Mouse (Mus musculus) kidney, adult 2 months (tissue): ENCODE measurements around the gene Pgs1. TPM values are rescaled to one million over a fixed set of nuclear protein-coding genes. Genes with fewer than 3 reads are reported as not detected.

ENCODE experiments used
- DNase-seq: peaks from one replicate; pipeline ENCODE4 v3.0.0; 2021
- H3K27ac ChIP-seq: fragments of 200-500 bp; 2 replicates; pipeline ENCODE4 v1.5.1; 2012; ENCODE audit warnings: low read depth, low read length, control low read depth, inconsistent platforms; ENCODE audit not compliant: insufficient read depth
- H3K27me3 ChIP-seq: fragments of 200-500 bp; replicated peaks from 2 replicates; pipeline ENCODE4 v1.6.1; 2012; ENCODE audit warnings: mild to moderate bottlenecking, moderate library complexity, low read length, inconsistent platforms; ENCODE audit not compliant: control insufficient read depth, insufficient read depth
- H3K36me3 ChIP-seq: fragments of 200-500 bp; 2 replicates; pipeline ENCODE4 v1.6.1; 2012; ENCODE audit warnings: mild to moderate bottlenecking, moderate library complexity, low read length, inconsistent platforms; ENCODE audit not compliant: control insufficient read depth, insufficient read depth
- H3K4me1 ChIP-seq: fragments of 200-500 bp; 2 replicates; pipeline ENCODE4 v1.6.1; 2011; ENCODE audit warnings: low read length; ENCODE audit not compliant: control insufficient read depth, insufficient read depth
- H3K4me3 ChIP-seq: fragments of 200-500 bp; 2 replicates; pipeline ENCODE4 v1.5.1; 2011; ENCODE audit warnings: mild to moderate bottlenecking, low read depth, low read length, control low read depth; ENCODE audit not compliant: insufficient read depth
- CTCF ChIP-seq: fragments of 200-500 bp; conservative IDR thresholded peaks from 2 replicates; pipeline ENCODE4 v1.5.1; 2011; ENCODE audit warnings: low read depth, mild to moderate bottlenecking, control low read depth, low read length, moderate library complexity, mixed read lengths; ENCODE audit not compliant: insufficient read depth, insufficient read length
- POLR2A ChIP-seq: fragments of 200-500 bp; IDR thresholded peaks from one replicate; pipeline ENCODE4 v1.6.1; 2011; ENCODE audit warnings: low read depth, low read length, control low read depth
- WGBS: fragments of 180-500 bp; shearing (Covaris S2); methylation state at CpG from one replicate; pipeline ENCODE4 v1.1.7; 2018; 5-methylcytosine and 5-hydroxymethylcytosine counted together
- polyA plus RNA-seq: library from polyadenylated mRNA; depleted of rRNA; stranded (reverse); fragments of >200 nt; gene quantifications from 2 replicates; pipeline ENCODE4 v1.2.3, GENCODE M21; 2012

The Pgs1 gene
- polyA plus RNA-seq, 1 experiment: 29.7 TPM

DNA sequence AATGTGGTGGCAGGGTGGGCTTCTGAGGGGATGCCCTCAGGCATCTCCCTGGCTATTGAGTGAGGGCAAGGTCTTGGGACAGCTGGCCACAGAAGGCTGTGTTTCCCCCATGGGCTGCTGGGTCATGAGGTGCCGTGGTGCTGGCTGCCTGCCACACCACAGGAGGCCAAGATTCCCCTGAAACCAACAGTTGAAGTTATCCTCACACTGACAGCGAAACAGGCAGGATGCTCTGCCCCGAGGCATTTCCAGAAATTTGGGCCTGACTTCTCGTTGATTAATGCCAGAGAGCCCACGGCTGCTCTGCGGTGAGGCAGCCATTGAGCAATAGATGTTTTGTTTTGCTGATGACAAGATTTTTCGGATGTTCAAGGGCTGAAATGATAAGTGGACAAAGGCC is 6.7 kb upstream of the Pgs1 start:
- Histone ChIP-seq H3K36me3 (no peaks in the 10 kb centered on the region), H3K27me3 (no peaks in the 10 kb centered on the region), H3K4me1 (peaks cover 5% of the 10 kb centered on the region; the same call in 1 of the 2 replicates), H3K4me3 (no peak overlapping the region), H3K27ac (no peak overlapping the region)
- peak; percentile 43 for DNase-seq
- TF ChIP-seq CTCF (no peak), POLR2A (no peak)
- WGBS: 45% methylated on average over 7 of the region's 7 CpGs

DNA sequence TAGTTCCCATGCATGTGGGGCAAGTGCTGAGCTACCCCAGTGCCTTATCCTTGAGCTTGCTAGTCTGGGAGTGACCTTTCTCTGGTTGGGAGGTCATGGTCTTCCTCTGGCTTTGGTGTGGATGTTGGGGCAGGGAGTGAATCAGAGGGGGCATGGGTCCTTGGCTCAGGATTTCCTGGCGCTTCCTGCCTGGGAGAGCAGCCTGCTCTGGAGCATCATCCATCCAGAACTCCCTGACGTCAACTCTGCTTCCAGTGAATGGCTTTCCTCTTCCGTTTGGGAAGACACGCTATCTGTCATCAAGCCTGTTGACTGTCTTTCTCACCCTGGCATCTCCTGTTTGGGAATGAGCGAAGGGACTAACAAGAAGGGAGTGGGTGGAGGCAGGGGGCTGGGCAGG is 3.7 kb upstream of the Pgs1 start:
- WGBS: 62% methylated on average over 5 of the region's 5 CpGs
- Histone ChIP-seq H3K27me3 (no peaks in the 10 kb centered on the region), H3K36me3 (no peaks in the 10 kb centered on the region), H3K4me1 (0 out of 2 replicates have a peak, but pooled peaks cover 3% of the 10 kb centered on the region), H3K27ac (0 out of 2 replicates have a peak overlapping the region, but pooled peaks have one; percentile 7), H3K4me3 (no peak overlapping the region)
- TF ChIP-seq CTCF (no peak), POLR2A (no peak)
- peak; percentile 72 for DNase-seq

DNA sequence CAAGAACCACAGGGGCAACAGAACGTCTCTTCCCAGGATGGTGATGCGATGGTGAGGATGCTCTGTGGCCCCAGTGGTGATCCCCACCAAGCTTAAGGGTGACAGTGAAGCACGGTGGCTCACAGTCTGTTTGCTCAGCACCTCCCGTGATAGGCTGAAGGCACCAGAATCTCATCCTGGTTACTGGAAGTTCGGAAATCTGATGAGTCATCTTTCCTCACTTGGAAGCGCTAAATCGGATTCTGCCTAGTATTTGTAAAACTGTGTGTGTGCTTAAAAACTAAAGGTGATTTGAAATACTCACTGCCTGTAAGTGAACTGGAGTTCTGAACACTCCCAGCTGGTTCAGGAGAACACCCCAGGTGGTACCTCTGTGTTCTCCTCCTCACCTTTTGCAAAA is 2.3 kb upstream of the Pgs1 start:
- no peaks in the 10 kb centered on the region for H3K27me3 ChIP-seq
- no peak for DNase-seq
- H3K4me3 ChIP-seq: no peak overlapping the region
- WGBS: 62% methylated on average over 7 of the region's 7 CpGs
- no peaks in the 10 kb centered on the region for H3K36me3 ChIP-seq
- H3K27ac ChIP-seq: no peak overlapping the region
- H3K4me1 ChIP-seq: peaks cover 15% of the 10 kb centered on the region; the same call in 1 of the 2 replicates
- no peak for TF ChIP-seq CTCF
- TF ChIP-seq POLR2A: no peak

DNA sequence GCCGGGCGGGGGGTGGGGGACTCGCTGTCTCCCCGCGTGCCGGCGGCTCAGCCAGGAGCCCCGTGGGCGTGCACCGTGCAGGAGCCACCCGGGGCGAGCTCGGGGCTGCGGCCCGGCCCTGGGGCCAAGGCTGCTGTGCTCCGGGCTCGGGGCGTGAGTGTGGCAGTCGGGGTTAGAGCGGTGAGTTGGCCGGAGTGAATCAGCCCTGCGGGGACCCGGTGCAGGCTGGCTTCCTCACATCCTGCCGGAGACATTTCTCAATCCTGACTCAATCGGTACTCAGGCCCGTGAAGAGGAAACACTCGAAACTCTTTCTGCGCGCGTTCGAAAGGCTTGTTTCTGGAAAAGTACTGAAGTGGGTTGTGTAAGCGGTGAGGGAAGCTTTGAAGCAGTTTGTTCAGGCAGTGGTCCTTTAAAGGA is 950 bp downstream of the Pgs1 start:
- Histone ChIP-seq H3K36me3 (no peaks in the 10 kb centered on the region), H3K4me1 (peaks cover 20% of the 10 kb centered on the region; the same call in 1 of the 2 replicates), H3K4me3 (peak overlapping the region; percentile 95), H3K27me3 (no peaks in the 10 kb centered on the region), H3K27ac (peak overlapping the region; percentile 28; the same call in 1 of the 2 replicates)
- TF ChIP-seq CTCF: no peak
- TF ChIP-seq POLR2A: no peak
- DNase-seq: peak; percentile 42
- under 1% methylated on average over 32 of the region's 32 CpGs for WGBS

DNA sequence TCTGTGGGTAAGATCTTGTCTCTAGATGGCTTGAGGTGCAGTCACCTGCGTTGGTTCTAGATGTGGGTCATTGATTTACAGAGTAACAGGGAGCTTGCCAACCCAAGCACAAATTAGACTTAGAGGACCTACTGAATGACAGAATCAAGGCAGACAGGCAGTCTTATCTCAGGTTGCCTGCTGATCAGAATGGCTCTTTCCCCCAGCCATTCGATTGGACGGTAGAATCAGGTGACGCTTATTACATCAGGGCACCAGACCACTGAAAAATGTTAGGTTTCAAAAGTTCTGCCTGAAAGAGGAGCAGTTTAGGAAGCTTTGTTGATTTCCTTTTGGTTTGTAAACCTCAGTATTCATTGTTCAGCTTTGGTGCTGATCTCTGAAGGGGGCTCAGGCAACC is 1.9 kb downstream of the Pgs1 start:
- peak; percentile 77 for DNase-seq
- TF ChIP-seq CTCF (no peak), POLR2A (no peak)
- H3K27ac ChIP-seq: peak overlapping the region; percentile 29; the same call in 1 of the 2 replicates
- no peaks in the 10 kb centered on the region for H3K36me3 ChIP-seq
- 56% methylated on average over 4 of the region's 4 CpGs for WGBS
- H3K27me3 ChIP-seq: no peaks in the 10 kb centered on the region
- peaks cover 27% of the 10 kb centered on the region for H3K4me1 ChIP-seq
- H3K4me3 ChIP-seq: peak overlapping the region; percentile 95

DNA sequence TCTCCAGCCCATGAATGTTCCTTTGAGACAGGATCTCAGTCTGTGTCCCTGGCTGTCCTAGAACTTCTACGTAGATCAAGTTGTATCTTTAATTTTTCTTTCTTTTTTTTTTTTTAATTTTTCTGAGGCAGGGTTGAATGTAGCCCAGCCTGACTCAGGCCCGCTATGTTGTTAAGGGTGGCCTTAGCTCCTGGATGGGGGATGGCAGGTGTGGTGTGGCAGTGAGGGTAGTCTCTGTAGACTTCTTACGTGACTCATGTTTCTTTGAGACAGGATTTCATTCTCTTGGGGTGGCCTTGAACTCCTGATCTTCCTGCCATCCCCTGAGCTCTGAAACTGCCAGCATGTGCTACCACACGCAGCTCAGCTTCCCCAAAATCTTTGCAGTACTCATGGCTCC is 3.1 kb downstream of the Pgs1 start:
- Histone ChIP-seq H3K27me3 (no peaks in the 10 kb centered on the region), H3K4me3 (no peak overlapping the region), H3K4me1 (peaks cover 38% of the 10 kb centered on the region), H3K36me3 (no peaks in the 10 kb centered on the region), H3K27ac (no peak overlapping the region)
- DNase-seq: no peak
- WGBS: 92% methylated on average over 4 of the region's 4 CpGs
- TF ChIP-seq CTCF (no peak), POLR2A (no peak)

DNA sequence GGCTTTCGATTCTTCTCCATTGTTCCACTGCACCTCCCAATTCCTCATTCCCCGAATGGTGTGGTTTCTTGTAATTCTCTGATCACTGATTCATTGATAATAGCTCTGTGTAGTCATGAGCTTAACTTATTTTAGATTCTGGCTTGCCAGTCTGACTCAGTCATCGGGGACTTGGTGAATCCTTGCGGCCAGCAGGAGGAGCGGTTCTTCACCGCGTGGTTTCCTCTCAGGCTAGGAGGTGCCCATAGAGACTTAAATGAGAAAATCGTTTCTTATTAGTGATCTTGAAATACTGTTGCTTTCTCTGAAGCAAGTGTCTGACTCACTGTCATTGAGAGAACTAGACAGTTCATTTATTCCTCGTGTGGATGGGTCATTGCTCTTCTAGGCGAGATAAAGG is 3.8 kb downstream of the Pgs1 start:
- no peak overlapping the region for H3K27ac ChIP-seq
- TF ChIP-seq CTCF: no peak
- TF ChIP-seq POLR2A: no peak
- 34% methylated on average over 10 of the region's 10 CpGs for WGBS
- H3K4me3 ChIP-seq: no peak overlapping the region
- H3K36me3 ChIP-seq: no peaks in the 10 kb centered on the region
- no peak for DNase-seq
- H3K4me1 ChIP-seq: peaks cover 44% of the 10 kb centered on the region
- no peaks in the 10 kb centered on the region for H3K27me3 ChIP-seq
